Mouse (Mus musculus) heart, embryonic 14.5 days (tissue): ENCODE measurements around the gene Bag1. TPM values are rescaled to one million over a fixed set of nuclear protein-coding genes. Genes with fewer than 3 reads are reported as not detected.

Experiments used
- microRNA-seq: library from miRNA; unstranded; fragments of <30 nt; microRNA quantifications from one replicate; pipeline ENCODE4, GENCODE M21; 2016
- polyA plus RNA-seq: library from polyadenylated mRNA; unstranded; fragments of >200 nt; fragmentation: Nextera tagmentation; extraction: Ambion mirVana; gene quantifications from 2 replicates; pipeline ENCODE4 v1.2.1, GENCODE M21; 2014

The Bag1 gene
- polyA plus RNA-seq, 1 experiment from 2014 or later = 211 TPM

Small RNA genes within 50 kb of the gene (microRNA-seq; reads per million reads assigned to microRNA genes)
- 3.4 reads per million, percentile 7 among the genes with 10 or more reads in this experiment for gene Mir3094

Other genes starting within 250 kb of the Bag1 start
- 25.1 and 29.0 TPM in 2 replicates for gene Aptx, start 245.1 kb downstream of the Bag1 start, polyA plus RNA-seq
- 218 and 239 TPM in 2 replicates for gene Dnaja1, start 226.1 kb downstream of the Bag1 start, polyA plus RNA-seq
- 100 and 102 TPM in 2 replicates for gene Smu1, start 190.4 kb downstream of the Bag1 start, polyA plus RNA-seq
- 58.5 and 60.6 TPM in 2 replicates for gene B4galt1, start 94.3 kb downstream of the Bag1 start, polyA plus RNA-seq
- 7.6 and 12.1 TPM in 2 replicates for gene Spink4, start 28.2 kb downstream of the Bag1 start, polyA plus RNA-seq
- gene Chmp5, start 113 bp upstream of the Bag1 start, polyA plus RNA-seq = 74.7 and 82.9 TPM in 2 replicates
- 56.1 and 59.0 TPM in 2 replicates for gene Nfx1, start 22.6 kb upstream of the Bag1 start, polyA plus RNA-seq
- gene Aqp7, start 99.8 kb upstream of the Bag1 start, polyA plus RNA-seq = 0.32 TPM in 1 of 2 replicates, not detected in the other
- 0.19 and 0.55 TPM in 2 replicates for gene Aqp3, start 149.9 kb upstream of the Bag1 start, polyA plus RNA-seq
- 12.4 and 14.6 TPM in 2 replicates for gene Nol6, start 176.2 kb upstream of the Bag1 start, polyA plus RNA-seq
- gene Ube2r2, start 187.4 kb upstream of the Bag1 start, polyA plus RNA-seq = 82.8 and 86.8 TPM in 2 replicates